Mouse (Mus musculus): ENCODE data around the gene Ppp1r12c. TPM values are rescaled to one million over a fixed set of nuclear protein-coding genes. Genes with fewer than 3 reads are reported as not detected.
A peak's percentile ranks its signal among the peaks of the same experiment; 100 is the strongest.

Ppp1r12c gene
- total and polyA plus RNA-seq, 3 experiments: 55.8 to 103 (median 71.0) TPM

GRCm38 (mm10) chr7:4541344-4541743, 39.9 kb upstream of the Ppp1r12c start:
- no peak for DNase-seq (ENCODE audit: extremely low read depth)
- in situ Hi-C loops (cut with MboI; ENCODE audit: low pct_ligation_motif_present, low pct_unique_long_range_greater_than_20kb, low sequenced_read_pairs): no loop called here
- Histone ChIP-seq H3K36me3 (replicated peaks in 1 of 2; ENCODE audit: control insufficient read depth in 1 of 2, insufficient read depth in 1 of 2, low read length in 1 of 2) (no peaks in the 10 kb centered on the region), H3K79me2 (replicated peaks; ENCODE audit: control insufficient read depth, extremely low read depth, insufficient read depth, poor library complexity, severe bottlenecking) (no peaks in the 10 kb centered on the region), H3K9me3 (replicated peaks; ENCODE audit: low read length) (peaks cover 4% of the 10 kb centered on the region), H3K4me2 (ENCODE audit: insufficient read depth, low read depth, poor library complexity, severe bottlenecking) (no peak overlapping the region), H3K27ac (ENCODE audit: insufficient read depth, low read depth) (no peak overlapping the region), H3K9ac (ENCODE audit: insufficient read depth, low read depth) (no peak overlapping the region), H3K4me3 (replicated peaks in 1 of 3; ENCODE audit: low read depth in 2 of 3, low read length in 2 of 3, poor library complexity in 1 of 3) (no peak overlapping the region), H3K27me3 (replicated peaks) (peaks cover 52% of the 10 kb centered on the region), H3K4me1 (ENCODE audit: control insufficient read depth in 1 of 2, insufficient read depth in 2 of 2) (no peaks in the 10 kb centered on the region)
- dilution Hi-C loops (cut with MboI; ENCODE audit: extremely low pct_ligation_motif_present, extremely low pct_unique_long_range_greater_than_20kb, low sequenced_read_pairs): no loop called here
- TF ChIP-seq CTCF (conservative IDR thresholded peaks at IDR 0.05 in 1 of 2, IDR thresholded peaks at IDR 0.05 in 1 of 2; ENCODE audit: low read depth in 2 of 2, low read length in 2 of 2) (peak in 1 of 2 experiments; percentile 18; a peak in 1 of 4 replicates), E2F4 (IDR thresholded peaks at IDR 0.05; ENCODE audit: insufficient replicate concordance, low read depth, low read length) (no peak), TBP (conservative IDR thresholded peaks at IDR 0.05; ENCODE audit: low read depth, low read length) (no peak)

DNA sequence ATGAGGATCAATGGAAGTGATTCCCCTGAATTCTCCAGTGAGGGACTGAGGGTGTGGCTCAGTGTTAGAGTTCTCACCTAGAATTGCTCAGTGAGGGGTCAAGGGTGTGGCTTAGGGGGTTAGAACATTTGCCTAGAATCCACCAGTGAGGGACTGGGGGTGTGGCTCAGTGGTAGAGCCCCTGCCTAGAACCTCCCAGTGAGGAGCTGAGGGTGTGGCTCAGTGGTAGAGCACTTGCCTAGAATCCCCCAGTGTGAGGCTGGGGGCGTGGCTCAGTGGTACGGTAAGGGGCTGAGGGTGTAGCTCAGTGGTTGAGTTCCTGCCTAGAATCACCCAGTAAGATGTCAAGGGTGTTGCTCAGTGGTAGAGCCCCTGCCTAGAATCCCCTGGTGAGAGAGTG, 37.5 kb upstream of the Ppp1r12c start:
- H3K27me3 ChIP-seq (replicated peaks): peaks cover 59% of the 10 kb centered on the region
- H3K79me2 ChIP-seq (replicated peaks; ENCODE audit: control insufficient read depth, extremely low read depth, insufficient read depth, poor library complexity, severe bottlenecking): no peaks in the 10 kb centered on the region
- DNase-seq (ENCODE audit: extremely low read depth): no peak
- TF ChIP-seq ZKSCAN1 (IDR thresholded peaks at IDR 0.05; ENCODE audit: borderline replicate concordance, low read depth, low read length): no peak
- TF ChIP-seq NRF1 (IDR thresholded peaks at IDR 0.05; ENCODE audit: low read depth, low read length): no peak
- no peak for TF ChIP-seq NELFE (IDR thresholded peaks at IDR 0.05; ENCODE audit: low read depth, low read length)
- TF ChIP-seq IRF4 (IDR thresholded peaks at IDR 0.05; ENCODE audit: low read depth, low read length): no peak
- TF ChIP-seq PAX5 (IDR thresholded peaks at IDR 0.05; ENCODE audit: low read length): no peak
- no peak for TF ChIP-seq RAD21 (IDR thresholded peaks at IDR 0.05; ENCODE audit: low read depth, low read length)
- TF ChIP-seq MXI1 (IDR thresholded peaks at IDR 0.05; ENCODE audit: low read depth, low read length): no peak
- no peak for TF ChIP-seq POLR2AphosphoS2 (IDR thresholded peaks at IDR 0.05; ENCODE audit: low read depth, low read length)
- TF ChIP-seq SMC3 (IDR thresholded peaks at IDR 0.05; ENCODE audit: low read depth, low read length): no peak
- no peak for TF ChIP-seq POLR2A (IDR thresholded peaks at IDR 0.05; ENCODE audit: low read depth, low read length)
- no peak for TF ChIP-seq ETS1 (conservative IDR thresholded peaks at IDR 0.05; ENCODE audit: low read depth, low read length)
- TF ChIP-seq KAT2A (IDR thresholded peaks at IDR 0.05; ENCODE audit: insufficient replicate concordance, low read length): no peak
- no peak for TF ChIP-seq ZMIZ1 (IDR thresholded peaks at IDR 0.05; ENCODE audit: low read depth, low read length)
- TF ChIP-seq JUND (conservative IDR thresholded peaks at IDR 0.05; ENCODE audit: low read depth, low read length): no peak
- no peak overlapping the region for H3K27ac ChIP-seq (ENCODE audit: insufficient read depth, low read depth)
- in situ Hi-C loops (cut with MboI; ENCODE audit: low pct_ligation_motif_present, low pct_unique_long_range_greater_than_20kb, low sequenced_read_pairs) (no loop called here), dilution Hi-C loops (cut with MboI; ENCODE audit: extremely low pct_ligation_motif_present, extremely low pct_unique_long_range_greater_than_20kb, low sequenced_read_pairs) (no loop called here)
- H3K4me1 ChIP-seq (ENCODE audit: control insufficient read depth in 1 of 2, insufficient read depth in 2 of 2): no peaks in the 10 kb centered on the region
- no peak overlapping the region for H3K4me3 ChIP-seq (replicated peaks in 1 of 3; ENCODE audit: low read depth in 2 of 3, low read length in 2 of 3, poor library complexity in 1 of 3)
- H3K36me3 ChIP-seq (replicated peaks in 1 of 2; ENCODE audit: control insufficient read depth in 1 of 2, insufficient read depth in 1 of 2, low read length in 1 of 2): no peaks in the 10 kb centered on the region
- H3K9me3 ChIP-seq (replicated peaks; ENCODE audit: low read length): peaks cover 4% of the 10 kb centered on the region
- H3K9ac ChIP-seq (ENCODE audit: insufficient read depth, low read depth): no peak overlapping the region
- no peak overlapping the region for H3K4me2 ChIP-seq (ENCODE audit: insufficient read depth, low read depth, poor library complexity, severe bottlenecking)
